Mouse (Mus musculus): ENCODE results near the gene Prkcsh.

- TF ChIP-seq CTCF (IDR thresholded peaks at IDR 0.05; ENCODE audit: extremely low read depth, insufficient read depth, low read length): no peak
- no peak for TF ChIP-seq POLR2A (IDR thresholded peaks at IDR 0.05; ENCODE audit: extremely low read depth, insufficient read depth, low read length)
Observed at GRCm38 (mm10) chr9:22030386-22030785, 27.8 kb downstream of the Prkcsh start.

Data from cortical plate, adult 2 months (tissue).